Mouse (Mus musculus) myocyte (in vitro differentiated cells): ENCODE measurements at regions not wholly inside any gene's neighbourhood (a gene's known extent, or its start where the extent isn't known, plus 50 kb on each side); places are given as distances from the start of the nearest gene placed in this dataset.

ENCODE experiments used
- MAX ChIP-seq: IDR thresholded peaks from one replicate; pipeline ENCODE4 v1.6.1; 2011; ENCODE audit warnings: low read depth, mild to moderate bottlenecking, control low read depth
- POLR2A ChIP-seq: IDR thresholded peaks from one replicate; pipeline ENCODE4 v1.6.1; 2011; ENCODE audit warnings: low read depth, mild to moderate bottlenecking, control low read depth, moderate library complexity; ENCODE audit not compliant: insufficient read length
- POLR2AphosphoS2 ChIP-seq: IDR thresholded peaks from one replicate; pipeline ENCODE4 v1.6.1; 2011; ENCODE audit warnings: low read depth, control low read depth; ENCODE audit not compliant: insufficient read length
- TCF3 ChIP-seq: IDR thresholded peaks from one replicate; pipeline ENCODE4 v1.6.1; 2011; ENCODE audit warnings: low read depth, control low read depth; ENCODE audit not compliant: insufficient read length
- USF1 ChIP-seq: IDR thresholded peaks from one replicate; pipeline ENCODE4 v1.6.1; 2011; ENCODE audit warnings: low read depth, mild to moderate bottlenecking, control low read depth, moderate library complexity

DNA sequence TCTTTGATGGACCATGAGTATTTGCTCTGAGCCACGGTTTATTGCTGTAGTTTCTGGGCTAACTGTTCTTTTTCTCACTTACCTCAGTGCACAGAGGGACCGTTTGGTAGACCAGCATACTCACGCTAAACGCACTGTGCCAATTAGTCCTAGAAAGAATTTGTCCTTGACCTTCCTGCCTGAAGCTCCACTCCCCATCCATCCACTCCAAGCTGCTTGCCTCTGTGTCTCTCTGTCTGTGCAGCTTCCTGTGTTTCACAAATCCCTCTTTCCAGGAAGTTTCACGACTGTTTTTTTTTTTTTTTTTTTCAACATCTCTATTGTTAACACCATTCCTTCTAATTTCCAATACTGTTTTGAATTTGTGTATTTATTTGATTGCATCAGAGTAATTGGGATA lies 116.8 kb downstream of the Btg1 start:
- TF ChIP-seq POLR2AphosphoS2, result no peak
- TF ChIP-seq POLR2A, result no peak
- TF ChIP-seq USF1, result no peak
- no peak for TF ChIP-seq TCF3
- no peak for TF ChIP-seq MAX
